Comparison of ENCODE assay signal across 14 mouse cellular contexts in the genomic region with DNA sequence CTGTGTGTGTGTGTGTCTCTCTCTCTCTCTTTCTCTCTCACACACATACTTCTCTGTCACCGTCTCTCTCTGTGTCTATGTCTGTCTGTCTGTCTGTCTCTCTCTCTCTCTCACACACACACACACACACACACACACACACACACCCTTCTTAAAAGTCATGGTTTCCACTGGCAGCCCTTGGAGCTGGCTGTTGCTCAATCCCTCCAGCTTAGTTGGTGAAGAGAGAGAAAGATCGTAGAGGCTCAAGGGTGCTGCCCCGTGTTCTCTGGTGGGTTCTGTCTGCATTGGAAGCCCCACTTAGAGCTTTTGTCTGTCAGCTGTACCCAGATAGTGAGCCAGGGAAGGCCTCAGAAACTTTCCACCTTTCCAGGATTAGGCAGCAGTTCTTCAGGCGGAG. TPM values are rescaled to one million over a fixed set of nuclear protein-coding genes. Genes with fewer than 3 reads are reported as not detected.
A peak's percentile ranks its signal among the peaks of the same experiment; 100 is the strongest.
DNase-seq lines count a peak whose midpoint lies in the region; ATAC-seq and TF ChIP-seq lines count a peak whose summit lies in the region.
"Had no signal": no experiment of that assay in that cellular context is flagged by ENCODE, and none has a peak within 500 bp of the region (broad histone marks: within the 10 kb centered on the region; RNA-seq: fewer than 3 reads in every experiment).

No protein-coding gene starts in this region.

- no peak for TF ChIP-seq CTCF in stomach, postnatal 0 days (IDR thresholded peaks at IDR 0.05; ENCODE audit: low read depth)

- no peak for ATAC-seq in heart, embryonic 12.5 days (ENCODE audit: insufficient number of reproducible peaks, low FRiP score)
- no peak for ATAC-seq in lung, embryonic 16.5 days (ENCODE audit: low read depth)
- ATAC-seq in embryonic facial prominence, embryonic 15.5 days (ENCODE audit: insufficient number of reproducible peaks, low FRiP score, low TSS enrichment, low read depth), result no peak
- no peak for ATAC-seq in stomach, postnatal 0 days (ENCODE audit: low FRiP score, low TSS enrichment)
- ATAC-seq in midbrain, embryonic 13.5 days, result no peak

- H3K9ac ChIP-seq in heart, embryonic 12.5 days, result peak overlapping the region; percentile 20; the same call in 1 of the 2 replicates
- no peak overlapping the region for H3K9ac ChIP-seq in lung, embryonic 16.5 days (ENCODE audit: low read length)
- no peak overlapping the region for H3K9ac ChIP-seq in embryonic facial prominence, embryonic 15.5 days
- no peak overlapping the region for H3K9ac ChIP-seq in stomach, postnatal 0 days (ENCODE audit: low read length)
- H3K9ac ChIP-seq in midbrain, embryonic 13.5 days (replicated peaks), result no peak overlapping the region; the same call in 1 of the 2 replicates

- H3K27me3 ChIP-seq in heart, embryonic 12.5 days (replicated peaks), result no peaks in the 10 kb centered on the region
- no peaks in the 10 kb centered on the region for H3K27me3 ChIP-seq in lung, embryonic 16.5 days (ENCODE audit: control insufficient read depth, insufficient read depth, low read depth, low read length)
- H3K27me3 ChIP-seq in embryonic facial prominence, embryonic 15.5 days, result no peaks in the 10 kb centered on the region
- no peaks in the 10 kb centered on the region for H3K27me3 ChIP-seq in stomach, postnatal 0 days (ENCODE audit: control insufficient read depth, insufficient read depth, low read length)
- no peaks in the 10 kb centered on the region for H3K27me3 ChIP-seq in midbrain, embryonic 13.5 days

- intact Hi-C loops in heart, postnatal 14 days (cut with DNase I), result no loop called here

- H3K4me3 ChIP-seq in heart, embryonic 12.5 days, result no peak overlapping the region
- no peak overlapping the region for H3K4me3 ChIP-seq in lung, embryonic 16.5 days (ENCODE audit: low read length)
- no peak overlapping the region for H3K4me3 ChIP-seq in embryonic facial prominence, embryonic 15.5 days (replicated peaks)
- no peak overlapping the region for H3K4me3 ChIP-seq in stomach, postnatal 0 days (ENCODE audit: low read depth, low read length)
- H3K4me3 ChIP-seq in midbrain, embryonic 13.5 days (replicated peaks), result no peak overlapping the region
- H3K4me3 ChIP-seq: hindbrain, embryonic 10.5 days had no signal

- H3K4me2 ChIP-seq in heart, embryonic 12.5 days, result no peak overlapping the region
- no peak overlapping the region for H3K4me2 ChIP-seq in lung, embryonic 16.5 days (ENCODE audit: low read depth, low read length)
- H3K4me2 ChIP-seq in embryonic facial prominence, embryonic 15.5 days (replicated peaks), result no peak overlapping the region
- H3K4me2 ChIP-seq in stomach, postnatal 0 days (replicated peaks; ENCODE audit: low read depth), result no peak overlapping the region
- H3K4me2 ChIP-seq in midbrain, embryonic 13.5 days (replicated peaks), result no peak overlapping the region
- H3K4me2 ChIP-seq: midbrain, embryonic 11.5 days had no signal

- H3K4me1 ChIP-seq in heart, embryonic 12.5 days (replicated peaks), result peaks cover 40% of the 10 kb centered on the region
- H3K4me1 ChIP-seq in lung, embryonic 16.5 days (replicated peaks; ENCODE audit: control insufficient read depth, insufficient read depth, low read length), result peaks cover 18% of the 10 kb centered on the region
- H3K4me1 ChIP-seq in embryonic facial prominence, embryonic 15.5 days, result peaks cover 59% of the 10 kb centered on the region
- peaks cover 7% of the 10 kb centered on the region; the same call in 1 of the 2 replicates for H3K4me1 ChIP-seq in stomach, postnatal 0 days (replicated peaks; ENCODE audit: control insufficient read depth, insufficient read depth)
- peaks cover 21% of the 10 kb centered on the region for H3K4me1 ChIP-seq in midbrain, embryonic 13.5 days (replicated peaks)

- TF ChIP-seq EP300 in stomach, postnatal 0 days (optimal IDR thresholded peaks at IDR 0.05), result no peak

- H3K9me3 ChIP-seq in heart, embryonic 12.5 days (replicated peaks), result no peaks in the 10 kb centered on the region
- no peaks in the 10 kb centered on the region for H3K9me3 ChIP-seq in lung, embryonic 16.5 days (ENCODE audit: control insufficient read depth, low read length)
- H3K9me3 ChIP-seq in embryonic facial prominence, embryonic 15.5 days (replicated peaks), result no peaks in the 10 kb centered on the region
- H3K9me3 ChIP-seq in stomach, postnatal 0 days (ENCODE audit: control insufficient read depth, low read length), result no peaks in the 10 kb centered on the region
- H3K9me3 ChIP-seq in midbrain, embryonic 13.5 days, result no peaks in the 10 kb centered on the region

- no peak overlapping the region for H3K27ac ChIP-seq in heart, embryonic 12.5 days (ENCODE audit: poor library complexity, severe bottlenecking)
- 0 out of 2 replicates have a peak overlapping the region, but pooled peaks have one; percentile 37 for H3K27ac ChIP-seq in lung, embryonic 16.5 days (ENCODE audit: low read length)
- H3K27ac ChIP-seq in embryonic facial prominence, embryonic 15.5 days (replicated peaks), result peak overlapping the region; percentile 85
- peak overlapping the region; percentile 45 for H3K27ac ChIP-seq in stomach, postnatal 0 days (replicated peaks)
- no peak overlapping the region for H3K27ac ChIP-seq in midbrain, embryonic 13.5 days

- DNase-seq in heart, postnatal 14 days, result no peak
- DNase-seq in lung, postnatal 4 days, result no peak
- no peak for DNase-seq in stomach, postnatal 0 days (ENCODE audit: low spot score)
- DNase-seq in lung, postnatal 25 days (ENCODE audit: low spot score), result no peak
- DNase-seq: adrenal gland, postnatal 10 days; cerebellum, adult 2 months; kidney, adult 9 months; thymus, adult 2 months had no signal

- peaks cover 26% of the 10 kb centered on the region for H3K36me3 ChIP-seq in heart, embryonic 12.5 days
- peaks cover 12% of the 10 kb centered on the region for H3K36me3 ChIP-seq in lung, embryonic 16.5 days (ENCODE audit: control insufficient read depth, insufficient read depth, low read length)
- H3K36me3 ChIP-seq in embryonic facial prominence, embryonic 15.5 days, result peaks cover 20% of the 10 kb centered on the region
- H3K36me3 ChIP-seq in stomach, postnatal 0 days (ENCODE audit: control insufficient read depth, insufficient read depth, low read length), result peaks cover 7% of the 10 kb centered on the region; the same call in 1 of the 2 replicates
- H3K36me3 ChIP-seq in midbrain, embryonic 13.5 days, result peaks cover 35% of the 10 kb centered on the region

- 66% methylated on average over 4 of the region's 4 CpGs for WGBS in heart, embryonic 12.5 days
- WGBS in lung, embryonic 16.5 days, result 75% methylated on average over 4 of the region's 4 CpGs
- 66% methylated on average over 4 of the region's 4 CpGs for WGBS in embryonic facial prominence, embryonic 15.5 days
- WGBS in stomach, postnatal 0 days, result 63% methylated on average over 4 of the region's 4 CpGs
- 93% methylated on average over 4 of the region's 4 CpGs for WGBS in midbrain, embryonic 13.5 days

RNA-seq across cellular contexts. Expression of gene Ap5z1, which starts 31.0 kb away (rescaled TPM):
- polyA plus RNA-seq in heart, embryonic 12.5 days (2016; fragmentation: Nextera tagmentation; extraction: Ambion mirVana), result 7.3 and 9.9 TPM in 2 replicates
- total RNA-seq in heart, postnatal 14 days (2021), result 1 to 10 TPM; 5.9 to 8.7 TPM
- polyA plus RNA-seq in lung, embryonic 16.5 days (2015; fragmentation: Nextera tagmentation; extraction: Ambion mirVana), result 10.0 and 10.3 TPM in 2 replicates
- polyA plus RNA-seq in embryonic facial prominence, embryonic 15.5 days (2015; fragmentation: Nextera tagmentation; extraction: Ambion mirVana), result 9.9 and 11.8 TPM in 2 replicates
- 4.2 and 5.0 TPM in 2 replicates for polyA plus RNA-seq in stomach, postnatal 0 days (2015; fragmentation: Nextera tagmentation; extraction: Ambion mirVana)
- 14.3 and 14.8 TPM in 2 replicates for polyA plus RNA-seq in midbrain, embryonic 13.5 days (2015; fragmentation: Nextera tagmentation; extraction: Ambion mirVana)

RNA-seq across cellular contexts. Expression of gene Foxk1, which starts 31.4 kb away (rescaled TPM):
- 5.8 and 7.2 TPM in 2 replicates for polyA plus RNA-seq in heart, embryonic 12.5 days (2016; fragmentation: Nextera tagmentation; extraction: Ambion mirVana)
- 10 to 100 TPM; 16.7 to 17.5 TPM for total RNA-seq in heart, postnatal 14 days (2021)
- polyA plus RNA-seq in lung, embryonic 16.5 days (2015; fragmentation: Nextera tagmentation; extraction: Ambion mirVana), result 3.1 and 3.3 TPM in 2 replicates
- polyA plus RNA-seq in embryonic facial prominence, embryonic 15.5 days (2015; fragmentation: Nextera tagmentation; extraction: Ambion mirVana), result 6.5 and 6.6 TPM in 2 replicates
- 3.5 and 3.8 TPM in 2 replicates for polyA plus RNA-seq in stomach, postnatal 0 days (2015; fragmentation: Nextera tagmentation; extraction: Ambion mirVana)
- 4.8 and 5.1 TPM in 2 replicates for polyA plus RNA-seq in midbrain, embryonic 13.5 days (2015; fragmentation: Nextera tagmentation; extraction: Ambion mirVana)

Comparison
In these comparisons a context has a peak if more than half of its experiments do, and no peak if none do; other contexts are left out.
1. H3K27ac ChIP-seq: peak in lung, embryonic 16.5 days (single experiment), embryonic facial prominence, embryonic 15.5 days (single experiment) and stomach, postnatal 0 days (single experiment); none in heart, embryonic 12.5 days (single experiment) and midbrain, embryonic 13.5 days (single experiment).